Mouse (Mus musculus) CH12.LX (cell line): ENCODE results near the gene Rpa2. TPM values are rescaled to one million over a fixed set of nuclear protein-coding genes. Genes with fewer than 3 reads are reported as not detected.

Source experiments
- DNase-seq: peaks from one replicate; pipeline ENCODE4 v3.0.0-alpha.2; 2013; ENCODE audit errors: extremely low read depth
- H3K27ac ChIP-seq: 2 replicates; pipeline ENCODE4 v1.5.1; 2012; ENCODE audit warnings: low read depth, mild to moderate bottlenecking, control low read depth, moderate library complexity; ENCODE audit not compliant: insufficient read depth
- H3K27me3 ChIP-seq: replicated peaks from 2 replicates; pipeline ENCODE3; 2012; ENCODE audit warnings: inconsistent platforms
- H3K36me3 ChIP-seq, 2 experiments: replicated peaks in 1 of 2; 2 replicates each; pipeline versions ENCODE3 to v1.6.1; 2012; ENCODE audit warnings: inconsistent platforms in 1 of 2, low read length in 1 of 2, mild to moderate bottlenecking in 1 of 2, mixed read lengths in 1 of 2, moderate library complexity in 1 of 2; ENCODE audit not compliant: control insufficient read depth in 1 of 2, insufficient read depth in 1 of 2
- H3K4me1 ChIP-seq, 2 experiments: 2 replicates each; pipeline ENCODE4 v1.6.1; 2012; ENCODE audit warnings: inconsistent platforms in 1 of 2, moderate library complexity in 1 of 2; ENCODE audit not compliant: insufficient read depth in 2 of 2, control insufficient read depth in 1 of 2
- H3K4me2 ChIP-seq: 2 replicates; pipeline ENCODE4 v1.6.1; 2012; ENCODE audit warnings: low read depth, mild to moderate bottlenecking, control low read depth; ENCODE audit not compliant: poor library complexity, insufficient read depth, severe bottlenecking
- H3K4me3 ChIP-seq, 3 experiments: fragments of 150-350 bp in 1 of 3; sonication (generic) in 1 of 3; replicated peaks in 1 of 3; 2 replicates each; pipeline versions ENCODE3 to v1.5.1; 2011 to 2012; ENCODE audit warnings: low read depth in 2 of 3, low read length in 2 of 3, mild to moderate bottlenecking in 2 of 3, moderate library complexity in 2 of 3, control low read depth in 1 of 3, improper control_type of control experiment in 1 of 3, inconsistent platforms in 1 of 3, mixed read lengths in 1 of 3; ENCODE audit not compliant: poor library complexity in 1 of 3
- H3K79me2 ChIP-seq: replicated peaks from 2 replicates; pipeline ENCODE4 v1.6.1; 2012; ENCODE audit warnings: mild to moderate bottlenecking, moderate library complexity; ENCODE audit not compliant: control insufficient read depth, poor library complexity, insufficient read depth, severe bottlenecking; ENCODE audit errors: extremely low read depth
- H3K9ac ChIP-seq: 2 replicates; pipeline ENCODE4 v1.6.1; 2012; ENCODE audit warnings: low read depth, mild to moderate bottlenecking, control low read depth, moderate library complexity; ENCODE audit not compliant: insufficient read depth
- H3K9me3 ChIP-seq: replicated peaks from 2 replicates; pipeline ENCODE3; 2012; ENCODE audit warnings: low read length, inconsistent platforms, mixed read lengths
- BHLHE40 ChIP-seq: IDR thresholded peaks from 2 replicates; pipeline ENCODE4 v1.6.1; 2011; ENCODE audit warnings: mild to moderate bottlenecking, low read depth, low read length, improper control_type of control experiment
- CHD1 ChIP-seq: IDR thresholded peaks from 2 replicates; pipeline ENCODE4 v1.6.1; 2012; ENCODE audit warnings: low read depth, low read length, improper control_type of control experiment, inconsistent platforms
- CHD2 ChIP-seq: IDR thresholded peaks from 2 replicates; pipeline ENCODE4 v1.6.1; 2011; ENCODE audit warnings: low read length, improper control_type of control experiment
- CTCF ChIP-seq, 2 experiments: IDR thresholded peaks in 1 of 2; conservative IDR thresholded peaks in 1 of 2; 2 replicates each; pipeline ENCODE4 v1.5.1; 2011 to 2012; ENCODE audit warnings: low read depth in 2 of 2, low read length in 2 of 2, improper control_type of control experiment in 1 of 2, inconsistent platforms in 1 of 2, mild to moderate bottlenecking in 1 of 2, moderate library complexity in 1 of 2
- EP300 ChIP-seq: IDR thresholded peaks from 2 replicates; pipeline ENCODE4 v1.6.1; 2011; ENCODE audit warnings: low read length, improper control_type of control experiment
- ETS1 ChIP-seq: conservative IDR thresholded peaks from 2 replicates; pipeline ENCODE4 v1.6.1; 2012; ENCODE audit warnings: low read depth, mild to moderate bottlenecking, inconsistent platforms, low read length, improper control_type of control experiment, moderate library complexity
- IRF4 ChIP-seq: IDR thresholded peaks from 2 replicates; pipeline ENCODE4 v1.6.1; 2014; ENCODE audit warnings: low read depth, mild to moderate bottlenecking, inconsistent platforms, low read length, improper control_type of control experiment
- JUND ChIP-seq: conservative IDR thresholded peaks from 2 replicates; pipeline ENCODE4 v1.6.1; 2011; ENCODE audit warnings: low read depth, low read length, improper control_type of control experiment
- MAFK ChIP-seq: IDR thresholded peaks from 2 replicates; pipeline ENCODE4 v1.6.1; 2011; ENCODE audit warnings: low read length, improper control_type of control experiment; ENCODE audit not compliant: insufficient replicate concordance
- MAX ChIP-seq: IDR thresholded peaks from 2 replicates; pipeline ENCODE4 v1.6.1; 2011; ENCODE audit warnings: low read length, improper control_type of control experiment
- MAZ ChIP-seq: IDR thresholded peaks from 2 replicates; pipeline ENCODE4 v1.6.1; 2012; ENCODE audit warnings: low read depth, mild to moderate bottlenecking, inconsistent platforms, low read length, improper control_type of control experiment, moderate library complexity
- MEF2A ChIP-seq: IDR thresholded peaks from 2 replicates; pipeline ENCODE4 v1.6.1; 2014; ENCODE audit warnings: low read depth, mild to moderate bottlenecking, inconsistent platforms, low read length, improper control_type of control experiment, borderline replicate concordance
- MXI1 ChIP-seq: IDR thresholded peaks from 2 replicates; pipeline ENCODE4 v1.6.1; 2011; ENCODE audit warnings: mild to moderate bottlenecking, low read depth, low read length, improper control_type of control experiment
- MYC ChIP-seq: IDR thresholded peaks from 2 replicates; pipeline ENCODE4 v1.6.1; 2011; ENCODE audit warnings: low read depth, mild to moderate bottlenecking, improper control_type of control experiment, low read length
- NELFE ChIP-seq: IDR thresholded peaks from 2 replicates; pipeline ENCODE4 v1.6.1; 2011; ENCODE audit warnings: low read depth, low read length, improper control_type of control experiment
- NRF1 ChIP-seq: IDR thresholded peaks from 2 replicates; pipeline ENCODE4 v1.6.1; 2014; ENCODE audit warnings: low read depth, mild to moderate bottlenecking, inconsistent platforms, low read length, improper control_type of control experiment, moderate library complexity
- PAX5 ChIP-seq: IDR thresholded peaks from 2 replicates; pipeline ENCODE4 v1.6.1; 2012; ENCODE audit warnings: low read length, inconsistent platforms, mixed read lengths
- POLR2A ChIP-seq: IDR thresholded peaks from 2 replicates; pipeline ENCODE4 v1.6.1; 2011; ENCODE audit warnings: low read depth, mild to moderate bottlenecking, improper control_type of control experiment, low read length
- RAD21 ChIP-seq: IDR thresholded peaks from 2 replicates; pipeline ENCODE4 v1.6.1; 2011; ENCODE audit warnings: low read depth, mild to moderate bottlenecking, low read length, improper control_type of control experiment, moderate library complexity
- SIN3A ChIP-seq: IDR thresholded peaks from 2 replicates; pipeline ENCODE4 v1.6.1; 2012; ENCODE audit warnings: low read length, improper control_type of control experiment, inconsistent platforms
- SMC3 ChIP-seq: IDR thresholded peaks from 2 replicates; pipeline ENCODE4 v1.6.1; 2011; ENCODE audit warnings: low read depth, low read length, improper control_type of control experiment
- TBP ChIP-seq: conservative IDR thresholded peaks from 2 replicates; pipeline ENCODE4 v1.6.1; 2011; ENCODE audit warnings: low read depth, low read length, improper control_type of control experiment
- USF2 ChIP-seq: conservative IDR thresholded peaks from 2 replicates; pipeline ENCODE4 v1.6.1; 2011; ENCODE audit warnings: low read depth, low read length, improper control_type of control experiment
- ZC3H11A ChIP-seq: IDR thresholded peaks from 2 replicates; pipeline ENCODE4 v1.6.1; 2012; ENCODE audit warnings: low read depth, mild to moderate bottlenecking, inconsistent platforms, low read length, improper control_type of control experiment
- ZKSCAN1 ChIP-seq: IDR thresholded peaks from 2 replicates; pipeline ENCODE4 v1.6.1; 2012; ENCODE audit warnings: low read depth, inconsistent platforms, low read length, improper control_type of control experiment, borderline replicate concordance
- ZMIZ1 ChIP-seq: IDR thresholded peaks from 2 replicates; pipeline ENCODE4 v1.6.1; 2012; ENCODE audit warnings: low read depth, mild to moderate bottlenecking, inconsistent platforms, low read length, improper control_type of control experiment
- ZNF384 ChIP-seq: IDR thresholded peaks from 2 replicates; pipeline ENCODE4 v1.6.1; 2012; ENCODE audit warnings: low read depth, low read length, improper control_type of control experiment, inconsistent platforms
- dilution Hi-C: fragments of 300-500 bp; cut with MboI; formaldehyde crosslinking; loops from 2 replicates; pipeline ENCODE4 v1.14.3; 2020; ENCODE audit warnings: low sequenced_read_pairs; ENCODE audit not compliant: extremely low pct_unique_long_range_greater_than_20kb, extremely low pct_ligation_motif_present
- in situ Hi-C: fragments of 300-500 bp; cut with MboI; formaldehyde crosslinking; loops from 3 replicates; pipeline ENCODE4 v1.14.3; 2019; ENCODE audit warnings: low sequenced_read_pairs, low pct_ligation_motif_present, low pct_unique_long_range_greater_than_20kb, mixed read lengths
- polyA plus RNA-seq: library from polyadenylated mRNA; unstranded; fragments of >175 nt; gene quantifications from 2 replicates; pipeline ENCODE4 v1.2.1, GENCODE M21; 2012; ENCODE audit warnings: low read depth; ENCODE audit not compliant: insufficient read length
- total RNA-seq, 2 experiments: library from RNA; depleted of rRNA; stranded (reverse); fragments of 300-350 nt in 1 of 2; fragments of >200 nt in 1 of 2; gene quantifications; 2 replicates each; pipeline ENCODE4 v1.2.3; 2012 to 2014

Rpa2 gene
- total and polyA plus RNA-seq, 3 experiments: 80.2 to 142 (median 97.9) TPM

DNA sequence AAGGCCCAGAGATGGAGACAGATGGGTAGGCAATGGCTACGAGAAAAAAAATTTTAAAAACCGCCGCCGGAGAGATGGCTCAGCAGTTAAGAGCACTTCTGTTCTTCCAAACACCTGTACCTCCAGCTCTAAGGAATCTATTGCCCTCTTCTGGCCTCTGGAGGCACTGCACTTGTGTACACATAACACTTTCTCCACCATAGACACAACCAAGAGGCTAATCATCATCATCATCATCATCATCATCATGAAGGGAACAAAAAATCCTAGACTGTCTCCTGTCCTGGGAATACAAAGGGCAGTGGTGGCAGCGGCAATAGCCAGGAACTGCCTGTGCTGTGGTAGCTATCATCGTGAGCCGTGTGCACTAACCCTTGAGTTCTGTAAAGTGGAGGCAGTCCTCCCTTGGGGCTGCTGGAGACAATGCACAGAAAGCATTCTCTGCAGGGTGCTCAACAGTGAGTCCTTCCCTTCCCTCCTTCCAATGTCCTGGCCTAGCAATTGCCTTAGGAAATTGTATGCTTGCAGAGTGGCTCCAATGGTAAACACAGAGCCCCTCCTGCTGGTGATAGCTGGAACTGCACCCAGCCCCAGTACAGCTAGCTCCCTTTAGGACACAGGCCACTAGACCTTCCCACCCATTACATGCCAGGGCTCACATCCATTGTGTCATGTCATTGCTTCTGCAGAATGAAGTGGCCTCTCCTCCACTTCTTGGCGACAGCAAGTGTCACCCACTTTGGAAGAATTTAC lies 55.7 kb downstream of the Rpa2 start:
- H3K27ac ChIP-seq: no peak overlapping the region
- no peaks in the 10 kb centered on the region for H3K79me2 ChIP-seq
- peak; percentile 86 for DNase-seq
- TF ChIP-seq ETS1 (no peak), NELFE (peak; percentile 51; the same call in 1 of the 2 replicates), EP300 (no peak), MEF2A (peak; percentile 13), CHD2 (peak; percentile 44; the same call in 1 of the 2 replicates), ZKSCAN1 (no peak), NRF1 (0 out of 2 replicates have a peak, but pooled peaks have one; percentile 8), MAZ (0 out of 2 replicates have a peak, but pooled peaks have one; percentile 47), JUND (0 out of 2 replicates have a peak, but pooled peaks have one; percentile 6), MAX (peak; percentile 53; the same call in 1 of the 2 replicates), PAX5 (no peak), CTCF (conservative IDR thresholded peaks at IDR 0.05 in 1 of 2, IDR thresholded peaks at IDR 0.05 in 1 of 2; ENCODE audit: low read depth in 2 of 2, low read length in 2 of 2) (peak; percentile 96 to 98), MYC (peak; percentile 42; the same call in 1 of the 2 replicates), BHLHE40 (peak; percentile 27; the same call in 1 of the 2 replicates), ZC3H11A (peak; percentile 96), TBP (no peak), RAD21 (peak; percentile 99), MAFK (no peak; the same call in 1 of the 2 replicates), IRF4 (peak; percentile 29), ZNF384 (peak; percentile 86), POLR2A (no peak), MXI1 (peak; percentile 66; the same call in 1 of the 2 replicates), SMC3 (peak; percentile 97), ZMIZ1 (0 out of 2 replicates have a peak, but pooled peaks have one; percentile 18), USF2 (no peak), CHD1 (no peak), SIN3A (peak; percentile 69)
- H3K27me3 ChIP-seq: no peaks in the 10 kb centered on the region
- dilution Hi-C loops (no loop called here), in situ Hi-C loops (no loop called here)
- H3K4me1 ChIP-seq: peaks cover 0 to 27% of the 10 kb centered on the region in 2 experiments; a peak in 2 of 4 replicates
- H3K9ac ChIP-seq: no peak overlapping the region
- H3K4me2 ChIP-seq: no peak overlapping the region
- H3K36me3 ChIP-seq: peaks cover 32 to 44% of the 10 kb centered on the region in 2 experiments
- H3K9me3 ChIP-seq: no peaks in the 10 kb centered on the region
- no peak overlapping the region for H3K4me3 ChIP-seq

Other genes with a start within 250 kb of the Rpa2 start
- gene Atpif1, start 234.7 kb upstream of the Rpa2 start, total RNA-seq (2012; rRNA removed): 263 and 292 TPM in 2 replicates
- 342 and 353 TPM in 2 replicates for gene Atpif1, start 234.7 kb upstream of the Rpa2 start, total RNA-seq (2014; rRNA removed)
- gene Atpif1, start 234.7 kb upstream of the Rpa2 start, polyA plus RNA-seq: 397 TPM in 2 replicates
- gene Dnajc8, start 232.8 kb upstream of the Rpa2 start, total RNA-seq (2012; rRNA removed): 117 and 129 TPM in 2 replicates
- gene Dnajc8, start 232.8 kb upstream of the Rpa2 start, total RNA-seq (2014; rRNA removed): 187 and 189 TPM in 2 replicates
- 319 and 325 TPM in 2 replicates for gene Dnajc8, start 232.8 kb upstream of the Rpa2 start, polyA plus RNA-seq
- gene Ptafr, start 204.3 kb upstream of the Rpa2 start, total RNA-seq (2012; rRNA removed): 0.04 TPM in 1 of 2 replicates, not detected in the other
- 0.31 and 0.34 TPM in 2 replicates for gene Ptafr, start 204.3 kb upstream of the Rpa2 start, total RNA-seq (2014; rRNA removed)
- gene Ptafr, start 204.3 kb upstream of the Rpa2 start, polyA plus RNA-seq: 0.65 and 1.1 TPM in 2 replicates
- 24.4 and 28.6 TPM in 2 replicates for gene Eya3, start 129.3 kb upstream of the Rpa2 start, total RNA-seq (2012; rRNA removed)
- 27.4 and 31.0 TPM in 2 replicates for gene Eya3, start 129.3 kb upstream of the Rpa2 start, total RNA-seq (2014; rRNA removed)
- 50.0 and 54.8 TPM in 2 replicates for gene Eya3, start 129.3 kb upstream of the Rpa2 start, polyA plus RNA-seq
- 6.2 and 8.6 TPM in 2 replicates for gene Xkr8, start 35.8 kb upstream of the Rpa2 start, total RNA-seq (2012; rRNA removed)
- gene Xkr8, start 35.8 kb upstream of the Rpa2 start, total RNA-seq (2014; rRNA removed): 3.7 and 3.8 TPM in 2 replicates
- gene Xkr8, start 35.8 kb upstream of the Rpa2 start, polyA plus RNA-seq: 4.9 and 5.5 TPM in 2 replicates
- 20.9 and 24.0 TPM in 2 replicates for gene Smpdl3b, start 11.1 kb upstream of the Rpa2 start, total RNA-seq (2012; rRNA removed)
- gene Smpdl3b, start 11.1 kb upstream of the Rpa2 start, total RNA-seq (2014; rRNA removed): 3.6 and 4.6 TPM in 2 replicates
- gene Smpdl3b, start 11.1 kb upstream of the Rpa2 start, polyA plus RNA-seq: 2.9 TPM in 2 replicates
- gene Themis2, start 28.1 kb downstream of the Rpa2 start, total RNA-seq (2012; rRNA removed): 14.2 and 17.1 TPM in 2 replicates
- 9.3 and 10.2 TPM in 2 replicates for gene Themis2, start 28.1 kb downstream of the Rpa2 start, total RNA-seq (2014; rRNA removed)
- 30.7 and 35.7 TPM in 2 replicates for gene Themis2, start 28.1 kb downstream of the Rpa2 start, polyA plus RNA-seq
- gene Ppp1r8, start 74.8 kb downstream of the Rpa2 start, total RNA-seq (2012; rRNA removed): 89.0 and 105 TPM in 2 replicates
- gene Ppp1r8, start 74.8 kb downstream of the Rpa2 start, total RNA-seq (2014; rRNA removed): 141 and 153 TPM in 2 replicates
- gene Ppp1r8, start 74.8 kb downstream of the Rpa2 start, polyA plus RNA-seq: 107 and 113 TPM in 2 replicates
- 12.4 and 14.5 TPM in 2 replicates for gene Stx12, start 116.2 kb downstream of the Rpa2 start, total RNA-seq (2012; rRNA removed)
- gene Stx12, start 116.2 kb downstream of the Rpa2 start, total RNA-seq (2014; rRNA removed): 16.8 and 17.3 TPM in 2 replicates
- 15.7 and 16.3 TPM in 2 replicates for gene Stx12, start 116.2 kb downstream of the Rpa2 start, polyA plus RNA-seq
- gene Fam76a, start 154.2 kb downstream of the Rpa2 start, total RNA-seq (2012; rRNA removed): 10.0 and 10.8 TPM in 2 replicates
- 11.5 and 11.9 TPM in 2 replicates for gene Fam76a, start 154.2 kb downstream of the Rpa2 start, total RNA-seq (2014; rRNA removed)
- gene Fam76a, start 154.2 kb downstream of the Rpa2 start, polyA plus RNA-seq: 8.3 and 10.3 TPM in 2 replicates
- gene Fgr, start 205.8 kb downstream of the Rpa2 start, total RNA-seq (2012; rRNA removed): 0.04 TPM in 2 replicates
- gene Fgr, start 205.8 kb downstream of the Rpa2 start, total RNA-seq (2014; rRNA removed): 0.13 and 0.23 TPM in 2 replicates
- gene Fgr, start 205.8 kb downstream of the Rpa2 start, polyA plus RNA-seq: 0.24 and 0.70 TPM in 2 replicates
- gene Ahdc1, start 242.9 kb downstream of the Rpa2 start, total RNA-seq (2012; rRNA removed): 7.8 and 8.4 TPM in 2 replicates
- 1.0 and 1.6 TPM in 2 replicates for gene Ahdc1, start 242.9 kb downstream of the Rpa2 start, total RNA-seq (2014; rRNA removed)
- gene Ahdc1, start 242.9 kb downstream of the Rpa2 start, polyA plus RNA-seq: 16.1 and 19.9 TPM in 2 replicates